Mouse (Mus musculus): ENCODE data around the gene Selenon. TPM values are rescaled to one million over a fixed set of nuclear protein-coding genes. Genes with fewer than 3 reads are reported as not detected.

Gene Selenon
- total RNA-seq, 2 experiments from 2014 or later, result 24.3 to 28.9 TPM

DNA sequence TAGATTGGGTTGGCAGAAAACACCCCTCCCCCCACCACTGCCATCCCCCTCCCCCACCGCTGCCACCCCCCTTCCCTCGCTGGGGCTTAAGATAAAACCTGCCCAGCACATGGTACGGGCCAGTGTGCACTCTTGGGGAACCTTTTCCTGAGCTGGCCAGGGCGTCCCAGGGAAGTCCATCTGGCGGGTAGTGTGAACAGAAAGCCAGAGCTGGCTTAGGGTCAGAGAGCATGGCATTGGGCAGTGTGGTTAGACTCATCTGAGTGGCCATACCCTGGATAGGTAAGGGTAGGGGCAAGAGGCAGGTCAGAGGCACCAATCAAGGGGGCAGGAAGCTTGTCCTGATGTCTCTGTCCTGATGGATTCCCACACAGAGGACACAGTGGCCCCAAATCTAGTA is 27.7 kb upstream of the Selenon start:
- no peak for DNase-seq (ENCODE audit: low spot score in 2 of 2)

GRCm38 (mm10) chr4:134579212-134579611 is 27.2 kb upstream of the Selenon start:
- DNase-seq (ENCODE audit: low spot score in 2 of 2), result no peak

DNA sequence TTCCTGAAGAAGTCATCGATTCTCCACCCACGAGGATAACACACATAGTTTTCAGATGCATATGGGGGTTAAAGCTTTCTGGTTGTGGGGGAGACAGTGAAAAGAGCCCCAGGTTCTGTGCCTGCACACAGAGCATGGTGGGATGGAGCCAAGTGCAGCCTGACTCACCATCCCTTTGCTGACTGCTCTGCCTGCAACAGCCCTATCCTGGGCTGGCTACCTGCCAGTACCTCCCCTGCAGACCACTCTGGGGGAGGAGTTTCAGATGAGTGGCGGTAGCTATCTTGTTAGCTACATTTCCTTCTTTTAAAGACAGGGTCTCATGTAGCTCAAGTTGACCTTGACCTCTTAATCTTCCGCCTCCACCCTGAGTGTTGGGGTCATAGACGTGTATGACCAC is 26.4 kb upstream of the Selenon start:
- no peak for DNase-seq (ENCODE audit: low spot score in 2 of 2)

GRCm38 (mm10) chr4:134577281-134577680 is 25.3 kb upstream of the Selenon start:
- DNase-seq (ENCODE audit: low spot score in 2 of 2), result no peak

GRCm38 (mm10) chr4:134575486-134575885 is 23.5 kb upstream of the Selenon start:
- no peak for DNase-seq (ENCODE audit: low spot score in 2 of 2)

GRCm38 (mm10) chr4:134572449-134573300 is 20.7 kb upstream of the Selenon start:
- no peak for DNase-seq (ENCODE audit: low spot score in 2 of 2)

GRCm38 (mm10) chr4:134570704-134571451 is 18.9 kb upstream of the Selenon start:
- no peak for DNase-seq (ENCODE audit: low spot score in 2 of 2)

DNA sequence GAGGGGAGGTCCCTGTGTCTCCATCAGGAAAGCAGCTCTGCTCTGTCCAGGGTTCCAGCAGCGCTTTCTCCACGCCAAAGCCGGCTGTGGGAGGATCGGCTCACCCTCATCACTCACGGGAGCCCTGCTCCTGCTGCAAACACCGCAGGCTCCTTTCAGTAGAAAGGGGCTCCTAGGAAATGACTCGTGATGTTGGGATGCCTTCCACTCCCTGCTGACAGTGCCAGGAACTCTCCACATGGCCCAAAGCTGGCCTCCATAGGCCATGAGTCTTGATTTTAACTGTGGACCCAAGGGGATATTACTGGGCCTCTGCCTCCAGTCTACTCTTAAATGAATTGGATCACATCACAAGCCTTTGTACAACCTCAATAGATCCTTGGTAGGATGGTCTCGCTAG is 17.9 kb upstream of the Selenon start:
- DNase-seq (ENCODE audit: low spot score in 2 of 2), result no peak

DNA sequence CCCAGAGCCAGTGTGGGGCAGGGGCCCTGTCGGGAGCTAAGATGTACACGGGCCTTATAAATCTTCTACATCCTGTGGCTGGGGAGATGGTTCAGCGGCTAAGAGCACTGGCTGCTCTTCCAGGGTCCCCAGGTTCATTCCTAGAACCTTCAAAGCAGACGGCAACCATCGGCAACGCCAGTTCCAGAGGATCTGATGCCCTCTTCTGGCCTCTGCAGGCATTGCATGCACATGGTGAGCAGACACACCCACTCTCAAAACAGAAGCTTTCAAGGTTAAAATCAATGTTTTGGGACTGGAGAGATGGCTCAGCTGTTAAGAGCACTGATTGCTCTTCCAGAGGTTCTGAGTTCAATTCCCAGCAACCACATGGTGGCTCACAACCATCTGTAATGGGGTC is 17.2 kb upstream of the Selenon start:
- no peak for DNase-seq (ENCODE audit: low spot score in 2 of 2)

- DNase-seq (ENCODE audit: low spot score in 2 of 2), result no peak
These were observed 15.6 kb upstream of the Selenon start for GRCm38 (mm10) chr4:134567377-134568226.

- no peak for DNase-seq (ENCODE audit: low spot score in 2 of 2)
These were observed 12.1 kb upstream of the Selenon start for GRCm38 (mm10) chr4:134564093-134564492.

DNA sequence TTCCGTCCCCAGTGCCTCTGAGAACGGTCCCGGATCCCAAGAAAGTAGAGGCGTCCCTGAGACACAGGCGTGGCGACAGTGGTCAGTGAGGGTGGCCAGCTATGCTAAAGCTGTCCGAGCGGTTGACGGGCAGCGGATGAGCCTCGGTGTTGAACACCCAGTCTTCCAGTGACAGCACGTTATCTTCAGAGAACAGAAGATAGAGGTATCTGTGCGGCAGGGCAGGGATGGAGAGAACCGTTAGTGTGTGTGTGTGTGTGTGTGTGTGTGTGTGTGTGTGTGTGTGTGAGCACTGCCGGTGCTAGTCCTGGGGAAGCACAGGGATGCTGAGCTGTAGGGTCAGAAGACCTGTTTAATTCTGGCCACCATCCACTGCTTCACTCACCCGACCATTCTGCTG is 11.7 kb upstream of the Selenon start:
- no peak for DNase-seq (ENCODE audit: low spot score in 2 of 2)

GRCm38 (mm10) chr4:134562014-134562413 is 10.0 kb upstream of the Selenon start:
- no peak for DNase-seq (ENCODE audit: low spot score in 2 of 2)

DNA sequence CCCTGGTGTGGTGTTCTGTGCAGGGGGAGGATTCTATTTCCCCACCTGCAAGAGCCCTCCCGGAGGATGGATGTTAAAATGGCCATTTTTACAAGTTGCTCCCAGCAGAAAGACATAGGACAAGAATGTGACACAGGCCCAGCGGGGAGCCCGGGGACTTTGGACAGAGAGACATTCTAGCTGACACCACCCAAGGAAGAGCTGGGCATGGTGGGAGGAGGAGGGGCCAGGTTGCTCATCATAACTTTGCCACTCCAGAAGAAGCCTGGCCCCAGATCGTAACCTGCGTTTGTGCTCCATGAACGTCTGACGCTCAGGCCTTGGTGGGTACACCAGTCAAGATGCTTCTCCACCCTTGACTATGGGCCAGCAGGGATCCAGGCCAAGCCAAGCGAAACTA is 8.7 kb upstream of the Selenon start:
- no peak for DNase-seq (ENCODE audit: low spot score in 2 of 2)

DNA sequence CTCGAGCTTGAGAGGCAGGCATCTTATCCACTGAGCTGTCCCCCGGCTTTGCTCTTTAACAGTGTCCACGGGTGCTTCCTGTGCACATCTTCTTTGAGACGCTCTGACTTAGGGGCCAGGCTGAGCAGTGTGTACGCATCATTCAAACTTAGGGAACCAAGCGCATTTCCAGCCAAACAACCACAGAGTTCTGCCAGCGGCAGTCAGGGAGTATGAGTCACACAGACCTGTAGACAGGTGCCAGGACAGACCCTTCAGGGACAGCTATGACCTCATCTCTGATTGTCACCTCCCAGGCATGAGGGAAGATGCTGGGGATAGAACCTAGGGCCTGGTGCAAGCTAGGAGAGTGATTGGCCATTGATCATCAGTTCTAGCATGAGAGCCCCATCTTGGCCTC is 7.2 kb upstream of the Selenon start:
- no peak for DNase-seq (ENCODE audit: low spot score in 2 of 2)

DNA sequence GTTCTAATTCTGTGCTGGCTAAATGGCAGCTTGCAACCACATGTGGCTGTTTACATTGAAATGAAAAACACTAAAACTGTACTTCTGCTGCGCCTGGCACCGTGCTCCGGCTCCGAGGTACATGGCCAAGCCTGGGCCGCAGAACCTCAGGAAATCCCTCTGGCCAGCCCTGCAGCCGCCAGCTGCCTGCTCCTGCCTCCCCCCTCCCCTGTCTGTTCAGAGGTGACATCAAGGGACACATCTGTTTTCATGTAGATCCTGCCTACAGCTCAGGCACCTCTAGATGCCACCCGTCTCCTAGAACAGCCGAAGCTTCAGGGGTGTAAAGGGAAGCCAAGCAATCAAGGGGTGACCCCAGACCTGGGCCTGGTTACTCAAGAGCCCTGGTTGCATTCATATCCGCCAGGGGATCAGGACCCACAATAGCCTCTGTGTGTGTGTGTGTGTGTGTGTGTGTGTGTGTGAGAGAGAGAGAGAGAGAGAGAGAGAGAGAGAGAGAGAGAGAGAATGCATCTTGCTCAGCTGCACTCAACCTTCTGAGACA is 6.7 kb upstream of the Selenon start:
- DNase-seq (ENCODE audit: low spot score in 2 of 2), result no peak

- DNase-seq (ENCODE audit: low spot score in 2 of 2), result no peak
These were observed 5.8 kb upstream of the Selenon start for GRCm38 (mm10) chr4:134557626-134558249.

DNA sequence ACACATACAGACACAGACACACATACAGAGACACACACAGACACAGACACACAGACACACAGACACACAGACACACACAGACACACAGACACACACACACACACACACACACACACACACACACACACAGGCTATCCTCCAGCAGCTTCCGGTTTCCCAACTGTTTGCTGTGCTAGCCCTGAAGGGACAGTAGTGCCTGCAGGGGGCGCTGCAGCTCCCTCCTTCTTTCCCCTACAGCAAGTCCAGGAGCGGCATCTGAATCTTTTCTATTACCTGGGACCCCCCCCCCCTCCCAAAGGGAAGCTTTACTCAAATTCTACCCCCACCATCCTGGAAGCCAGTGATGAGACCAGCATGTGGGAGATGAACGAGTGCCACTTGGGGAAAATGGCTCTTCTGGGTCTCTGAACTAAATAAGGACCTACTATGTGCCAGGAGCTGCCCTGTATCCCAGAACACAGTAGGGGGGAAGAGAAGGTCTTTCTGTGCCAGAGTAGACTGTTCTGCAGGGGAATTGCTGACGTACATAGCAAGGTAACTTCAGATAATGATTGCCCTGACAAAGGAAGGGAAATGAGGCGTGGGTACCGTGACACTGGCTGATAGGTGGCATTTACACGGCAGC is 4.1 kb upstream of the Selenon start:
- DNase-seq (ENCODE audit: low spot score in 2 of 2), result no peak

- DNase-seq (ENCODE audit: low spot score in 2 of 2), result no peak
These were observed 1.7 kb upstream of the Selenon start for GRCm38 (mm10) chr4:134553631-134554030.

GRCm38 (mm10) chr4:134549899-134550298 is 2.1 kb downstream of the Selenon start:
- DNase-seq (ENCODE audit: low spot score in 2 of 2), result no peak
